ENCODE assay signal across 11 mouse cellular contexts in the genomic region with DNA sequence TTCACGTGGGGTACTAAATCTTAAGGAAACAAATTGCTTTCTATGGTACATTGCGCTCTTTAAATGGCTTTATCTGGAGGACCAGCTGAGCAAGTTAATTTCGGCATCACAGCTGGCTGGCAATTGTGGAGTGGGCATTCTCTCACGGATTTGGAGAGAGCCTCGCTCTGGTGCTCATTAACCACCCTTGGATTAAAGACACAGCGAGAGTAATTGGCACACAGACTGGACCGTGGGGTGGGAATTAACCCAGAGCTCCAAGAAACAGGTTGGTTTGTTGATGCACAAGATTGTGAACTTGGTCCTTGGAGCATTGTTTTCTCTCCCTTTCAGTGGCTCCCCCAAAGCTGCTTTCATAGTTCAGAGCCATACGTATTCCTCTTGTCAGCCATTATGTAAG.
DNase-seq lines count a peak whose midpoint lies in the region; ATAC-seq lines count a peak whose summit lies in the region.
"Had no signal": no experiment of that assay in that cellular context is flagged by ENCODE, and none has a peak within 500 bp of the region (broad histone marks: within the 10 kb centered on the region; RNA-seq: fewer than 3 reads in every experiment).

No protein-coding gene starts in this region.

- no peak overlapping the region for H3K4me3 ChIP-seq in kidney, embryonic 14.5 days (ENCODE audit: low read length)

- 74% methylated on average over 8 of the region's 8 CpGs for WGBS in kidney, embryonic 14.5 days

- no peak overlapping the region for H3K27ac ChIP-seq in kidney, embryonic 14.5 days (ENCODE audit: low read depth, low read length)

- H3K4me1 ChIP-seq in kidney, embryonic 14.5 days (ENCODE audit: control insufficient read depth, insufficient read depth, low read length) = no peaks in the 10 kb centered on the region

- H3K9ac ChIP-seq in kidney, embryonic 14.5 days (ENCODE audit: low read depth, low read length) = no peak overlapping the region

- no peaks in the 10 kb centered on the region for H3K27me3 ChIP-seq in kidney, embryonic 14.5 days (ENCODE audit: control insufficient read depth, insufficient read depth, low read length)
- H3K27me3 ChIP-seq: CH12.LX had no signal

- no peaks in the 10 kb centered on the region for H3K9me3 ChIP-seq in kidney, embryonic 14.5 days (ENCODE audit: control insufficient read depth, low read length)

- ATAC-seq in kidney, embryonic 14.5 days (ENCODE audit: low FRiP score, low TSS enrichment) = no peak

- peak; percentile 26 for DNase-seq in kidney, adult 11 months
- peak; percentile 11 for DNase-seq in right cerebral cortex, postnatal 4 days
- DNase-seq in right cerebral cortex, postnatal 14 days = no peak
- peak; percentile 14 for DNase-seq in kidney, postnatal 14 days
- DNase-seq in retina, postnatal 7 days (ENCODE audit: low read depth, low spot score) = peak; percentile 20
- DNase-seq in adrenal gland, adult 2 months = no peak
- DNase-seq in frontal cortex, postnatal 25 days (ENCODE audit: low spot score in 2 of 2) = no peak
- DNase-seq: cerebellum, adult 9-10 months; gastrocnemius, postnatal 10 days had no signal

- H3K4me2 ChIP-seq in kidney, embryonic 14.5 days (replicated peaks; ENCODE audit: low read depth, low read length) = no peak overlapping the region

- no peaks in the 10 kb centered on the region for H3K36me3 ChIP-seq in kidney, embryonic 14.5 days (ENCODE audit: control insufficient read depth, insufficient read depth, low read length)

Comparison
In these comparisons a context has a peak if more than half of its experiments do, and no peak if none do; other contexts are left out.
1. DNase-seq: peak in kidney, adult 11 months (single experiment), right cerebral cortex, postnatal 4 days (single experiment), kidney, postnatal 14 days (single experiment) and retina, postnatal 7 days (single experiment); none in right cerebral cortex, postnatal 14 days (single experiment), adrenal gland, adult 2 months (single experiment) and frontal cortex, postnatal 25 days (0 of 2).